Mouse (Mus musculus) left cerebral cortex, postnatal 10 days (tissue): ENCODE data around the gene Copg2. TPM values are rescaled to one million over a fixed set of nuclear protein-coding genes. Genes with fewer than 3 reads are reported as not detected.

ENCODE experiments used
- DNase-seq, 2 experiments: peaks; one replicate each; pipeline ENCODE4 v3.0.0; 2021 to 2022; ENCODE audit warnings: low spot score in 2 of 2, mixed read lengths in 1 of 2; ENCODE audit errors: extremely low spot score in 1 of 2
- intact Hi-C: fragments of 180-260 bp; cut with DNase I; formaldehyde crosslinking; loops from one replicate; pipeline ENCODE4 v1.15.1; 2025
- total RNA-seq, 2 experiments: library from RNA; stranded (reverse); gene quantifications; 2 replicates each; pipeline ENCODE4 v1.2.3; 2021

Gene Copg2
- total RNA-seq, 2 experiments from 2014 or later: 50.4 to 53.6 TPM

- intact Hi-C loops: no loop called here
- DNase-seq: peak; percentile 58 to 85
Measured at GRCm38 (mm10) chr6:30736864-30737547, 159.6 kb downstream of the Copg2 start.

- intact Hi-C loops: no loop called here
- no peak for DNase-seq
Measured at GRCm38 (mm10) chr6:30736372-30736762, 160.2 kb downstream of the Copg2 start.

- intact Hi-C loops: no loop called here
- DNase-seq: no peak
Measured at GRCm38 (mm10) chr6:30735728-30736371, 160.7 kb downstream of the Copg2 start.

DNA sequence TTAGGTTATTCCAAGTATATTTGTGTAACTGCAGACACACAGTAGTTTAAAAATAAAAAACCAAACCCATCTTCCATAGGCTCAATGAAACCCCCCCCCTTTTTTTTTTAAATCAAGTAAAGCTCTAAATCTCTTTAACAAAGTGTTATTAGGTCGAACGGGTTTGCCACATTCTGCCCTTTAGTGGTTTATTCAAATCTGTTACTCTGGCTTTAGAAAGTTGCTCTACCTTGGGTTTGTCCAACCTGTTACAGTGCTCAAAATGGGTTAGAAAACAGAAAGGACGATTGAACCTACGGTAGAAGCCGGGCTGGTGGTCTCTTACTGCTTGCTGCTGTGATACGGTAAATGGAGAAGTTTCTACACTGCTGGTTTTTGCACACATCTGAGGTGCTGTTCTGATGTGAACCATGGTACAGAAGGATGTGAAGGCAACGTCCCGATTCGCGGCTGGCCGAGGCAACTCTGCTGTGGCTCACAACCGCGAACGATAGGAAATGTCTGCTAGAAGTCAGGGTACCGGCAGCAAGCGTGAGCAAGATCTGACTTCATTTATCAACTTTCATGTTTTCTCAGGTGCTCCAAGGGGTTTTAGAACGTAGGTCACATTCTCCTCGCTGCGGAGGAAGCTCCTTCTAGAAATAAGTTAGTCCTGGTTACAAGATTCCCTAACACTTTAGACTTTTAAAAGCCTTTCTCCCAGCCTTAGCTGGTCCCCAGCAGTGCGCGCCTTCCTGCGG, 161.4 kb downstream of the Copg2 start:
- intact Hi-C loops: no loop called here
- DNase-seq: no peak

GRCm38 (mm10) chr6:30734465-30734864, 162.1 kb downstream of the Copg2 start:
- intact Hi-C loops: no loop called here
- no peak for DNase-seq

- no peak for DNase-seq
- intact Hi-C loops: no loop called here
Measured at GRCm38 (mm10) chr6:30732571-30733130, 163.9 kb downstream of the Copg2 start.

DNA sequence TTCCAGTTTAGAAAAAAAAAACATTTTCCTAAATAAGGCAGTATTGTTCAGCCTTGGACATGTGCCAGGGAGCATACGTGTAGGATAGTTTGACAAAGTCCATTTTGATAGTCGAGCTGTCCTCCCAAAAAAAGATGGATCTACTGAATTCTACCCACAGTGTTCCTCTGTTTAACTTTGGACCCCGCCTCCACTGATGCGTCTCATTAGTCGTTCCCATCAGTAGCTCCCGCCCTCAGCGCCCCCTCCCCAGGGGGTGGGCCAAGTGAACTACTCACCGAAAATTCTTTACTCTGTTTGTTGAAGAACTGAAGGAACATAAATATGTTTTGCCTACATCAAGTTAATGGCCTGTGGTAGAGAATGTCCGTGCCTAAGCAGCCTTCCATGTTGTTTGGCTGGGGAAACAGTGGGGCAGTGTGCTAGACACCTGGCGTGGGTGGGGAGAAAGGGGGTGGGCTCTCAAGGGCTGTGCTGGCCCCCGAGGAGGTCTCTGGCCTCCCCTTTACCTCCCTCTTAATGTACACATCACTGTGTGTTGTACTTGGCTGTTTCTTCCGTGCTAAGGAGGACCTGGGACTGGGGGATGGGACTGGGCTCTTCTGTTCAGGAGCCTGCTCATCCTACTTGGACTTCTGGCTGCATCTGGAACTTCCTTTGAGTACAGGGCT, 166.2 kb downstream of the Copg2 start:
- intact Hi-C loops: no loop called here
- no peak for DNase-seq

GRCm38 (mm10) chr6:30723331-30723730, 173.3 kb downstream of the Copg2 start, which contains the start of gene Mest:
Gene Mest (plus strand): TSS chr6:30723547.
- no peak for DNase-seq
- intact Hi-C loops: no loop called here

DNA sequence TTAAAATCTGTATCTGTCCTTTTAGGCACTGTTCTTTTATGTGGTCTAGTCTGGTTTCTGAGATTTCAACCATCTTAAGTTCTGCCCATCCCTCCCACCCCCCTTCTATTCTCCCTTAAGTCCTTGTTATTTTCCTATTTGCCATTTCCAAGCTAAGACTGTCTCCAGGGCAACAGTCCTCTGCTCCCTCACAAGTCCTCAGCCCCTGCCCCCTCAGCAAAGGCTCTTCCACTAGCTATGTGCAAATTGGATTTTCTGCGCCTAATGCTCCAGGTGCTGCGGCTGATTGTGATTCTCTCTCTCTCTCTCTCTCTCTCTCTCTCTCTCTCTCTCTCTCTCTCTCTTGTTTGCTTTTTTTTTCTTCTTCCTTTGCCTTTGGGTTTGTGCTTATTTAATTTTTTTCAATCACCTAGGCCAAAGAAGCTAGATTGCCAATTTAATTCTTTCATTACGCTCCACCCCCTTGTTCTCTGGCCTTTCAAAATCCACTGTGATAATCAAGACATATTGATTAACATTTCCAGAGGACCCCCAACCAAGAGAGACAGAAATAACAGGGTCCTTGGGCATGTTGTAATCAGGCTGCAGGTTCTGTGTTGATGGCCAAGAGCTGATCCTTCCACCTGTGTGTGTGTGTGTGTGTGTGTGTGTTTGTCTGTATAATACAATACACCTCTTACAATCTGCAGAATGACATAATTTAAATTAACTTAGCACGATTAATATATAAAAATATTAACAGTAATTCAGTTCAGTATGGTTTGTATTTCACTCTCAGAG, 174.0 kb downstream of the Copg2 start:
- no peak for DNase-seq
- intact Hi-C loops: no loop called here

DNA sequence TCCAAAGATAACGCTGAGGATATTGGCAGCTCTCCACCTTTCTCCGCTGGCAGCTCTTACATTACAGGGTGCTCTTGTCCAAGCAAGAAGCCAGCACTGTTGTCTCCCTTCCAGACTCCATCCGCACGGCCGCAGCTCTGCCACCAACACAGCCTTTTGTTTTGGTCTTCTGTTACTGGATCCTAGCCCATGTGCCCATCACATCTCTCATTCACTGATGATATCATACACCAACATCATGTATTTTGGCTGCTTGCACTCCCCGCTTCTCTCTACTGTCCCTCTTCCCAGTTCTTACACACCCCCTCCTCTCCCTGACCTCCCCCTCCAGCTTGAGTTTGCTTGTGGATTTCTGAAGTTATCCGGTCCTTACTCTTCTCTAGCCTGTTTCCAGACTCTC, 179.8 kb downstream of the Copg2 start:
- DNase-seq: no peak

DNA sequence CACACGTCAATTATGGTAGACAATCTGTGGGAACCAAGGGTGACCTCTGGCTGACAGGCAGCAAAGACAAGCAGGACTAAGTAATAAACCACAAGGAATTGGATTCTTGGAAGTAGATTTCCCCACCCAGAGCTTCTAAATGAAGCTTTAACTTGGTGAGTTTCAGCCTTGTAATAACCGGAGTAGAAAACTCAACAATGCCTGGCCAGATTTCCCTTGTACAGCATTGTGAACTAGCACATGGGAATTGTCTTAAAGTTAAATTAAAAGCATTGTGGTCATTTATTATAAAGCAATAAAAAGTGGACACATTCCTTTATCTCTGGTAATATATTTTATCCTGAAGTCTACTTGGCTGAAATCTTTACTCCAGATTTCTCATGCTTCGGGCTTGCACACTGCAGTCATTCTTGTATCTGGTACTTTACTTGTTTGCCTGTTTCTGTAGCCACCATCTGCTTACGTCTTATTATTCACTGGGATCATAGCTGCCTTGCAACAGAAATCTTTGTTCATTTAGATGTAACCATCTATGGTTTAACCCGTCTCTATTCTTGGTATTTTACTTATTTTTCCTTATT, 181.6 kb downstream of the Copg2 start:
- intact Hi-C loops: no loop called here
- DNase-seq: no peak

More for the DNA sequence above, 179.8 kb downstream of the Copg2 start:
- intact Hi-C loops: no loop called here

DNA sequence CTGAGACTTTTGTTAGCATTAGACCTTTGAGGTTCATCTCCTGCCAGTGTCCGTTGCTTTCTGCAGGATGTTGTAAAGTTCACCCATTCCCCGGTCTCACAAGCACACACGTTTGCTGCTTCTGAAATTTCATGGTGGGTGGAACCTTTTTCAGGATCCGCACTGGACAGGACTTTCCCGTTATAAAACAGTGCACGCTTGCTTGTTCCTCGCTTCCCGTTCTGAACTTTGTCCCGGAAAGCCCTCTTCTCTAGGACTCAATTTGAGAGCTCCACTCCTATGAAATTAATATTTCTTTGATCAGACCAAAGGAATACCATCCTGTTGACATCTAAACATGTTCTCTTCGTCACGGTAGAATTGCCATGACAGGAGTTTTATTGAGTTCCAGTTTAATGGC, 182.7 kb downstream of the Copg2 start:
- DNase-seq: no peak
- intact Hi-C loops: no loop called here

GRCm38 (mm10) chr6:30713455-30713854, 183.1 kb downstream of the Copg2 start:
- intact Hi-C loops: no loop called here
- no peak for DNase-seq

DNA sequence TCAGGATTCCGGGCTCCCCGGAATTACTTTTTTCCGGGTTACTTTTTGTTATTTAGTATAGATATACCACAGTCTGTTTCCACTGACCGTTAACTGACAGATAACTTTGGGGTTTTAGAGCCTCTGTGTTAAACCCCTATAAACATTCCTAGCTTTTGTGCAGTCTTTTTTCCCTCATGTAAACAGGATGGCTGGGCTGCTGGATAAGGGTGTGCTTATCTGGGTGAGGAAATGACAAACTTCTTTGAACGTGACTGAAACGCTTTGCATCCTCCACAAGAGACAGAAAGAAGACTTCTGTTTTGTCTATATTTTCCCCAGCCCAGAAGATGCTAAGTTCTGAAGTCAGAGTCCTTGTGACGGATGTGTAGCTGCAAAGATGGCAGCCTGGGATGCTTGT, 184.1 kb downstream of the Copg2 start:
- DNase-seq: no peak
- intact Hi-C loops: no loop called here

GRCm38 (mm10) chr6:30711365-30711763, 185.2 kb downstream of the Copg2 start:
- intact Hi-C loops: no loop called here
- DNase-seq: no peak

DNA sequence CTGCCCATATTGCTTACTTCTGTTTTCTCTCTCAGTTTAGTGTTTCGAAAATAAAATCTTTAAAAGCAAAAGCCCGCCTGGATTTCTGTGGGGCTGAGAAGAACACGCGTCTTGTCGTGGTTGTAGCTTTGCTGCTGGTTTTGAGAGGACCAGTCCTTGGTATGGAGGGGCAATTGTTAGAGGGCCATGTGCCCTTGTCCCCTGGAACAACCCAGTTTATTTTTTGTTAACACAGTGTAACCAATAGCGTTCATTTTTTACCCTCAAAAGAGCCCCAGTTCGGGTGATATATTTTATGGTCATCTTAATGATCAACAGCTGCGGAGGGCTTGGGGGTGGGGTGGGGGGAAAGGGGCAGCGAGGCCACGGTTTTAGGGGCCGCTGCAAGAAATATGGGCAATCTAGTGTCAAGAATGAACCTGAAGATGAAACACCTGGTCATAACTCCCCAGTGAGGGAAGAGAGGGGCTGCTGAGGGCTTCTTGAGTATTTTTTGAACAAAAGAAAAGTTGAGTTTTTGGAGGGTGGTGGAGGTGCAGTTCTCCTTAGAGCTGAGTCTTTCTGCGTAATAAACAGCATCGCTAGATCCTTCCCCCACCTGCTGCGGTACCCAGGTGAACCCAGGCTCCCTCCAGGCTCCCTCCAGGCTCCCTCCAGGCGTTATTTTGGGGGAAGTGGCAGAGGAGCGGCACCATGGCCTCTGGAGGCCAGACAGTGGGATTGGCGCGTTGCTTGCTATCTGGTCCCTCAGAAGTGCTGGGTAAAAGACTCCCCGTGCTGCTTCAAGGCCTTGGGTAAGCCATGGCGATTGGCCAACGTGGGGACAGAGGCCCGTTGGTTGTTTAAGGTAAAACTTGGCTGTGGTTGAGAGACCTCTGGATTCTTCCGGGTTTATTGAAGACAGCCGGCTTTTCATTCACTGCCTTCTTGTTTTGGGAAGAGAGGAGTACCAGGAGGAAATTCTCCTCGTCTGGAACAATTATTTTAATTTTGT, 185.9 kb downstream of the Copg2 start:
- no peak for DNase-seq
- intact Hi-C loops: no loop called here

DNA sequence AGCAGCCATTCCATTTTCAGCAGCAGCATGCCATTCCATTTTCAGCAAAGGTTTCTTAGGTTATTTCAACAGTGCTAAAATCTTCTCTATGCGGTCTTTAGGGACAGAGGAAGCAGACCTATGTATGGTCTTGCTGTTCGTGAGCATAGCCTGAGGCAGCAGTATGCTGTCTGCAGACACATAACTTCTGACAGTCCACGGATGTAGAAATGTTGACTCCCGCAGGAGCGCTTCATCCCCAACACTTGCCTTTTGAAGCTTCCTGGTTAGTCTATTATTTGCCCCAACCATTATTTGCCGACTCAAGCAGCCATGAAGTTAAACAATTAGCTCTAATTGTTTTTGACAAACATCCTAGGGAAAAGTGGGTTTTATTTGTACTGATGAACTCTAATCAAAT, 187.5 kb downstream of the Copg2 start:
- intact Hi-C loops: no loop called here
- DNase-seq: no peak
